Mouse (Mus musculus): ENCODE results near the gene Pnlip.

DNA sequence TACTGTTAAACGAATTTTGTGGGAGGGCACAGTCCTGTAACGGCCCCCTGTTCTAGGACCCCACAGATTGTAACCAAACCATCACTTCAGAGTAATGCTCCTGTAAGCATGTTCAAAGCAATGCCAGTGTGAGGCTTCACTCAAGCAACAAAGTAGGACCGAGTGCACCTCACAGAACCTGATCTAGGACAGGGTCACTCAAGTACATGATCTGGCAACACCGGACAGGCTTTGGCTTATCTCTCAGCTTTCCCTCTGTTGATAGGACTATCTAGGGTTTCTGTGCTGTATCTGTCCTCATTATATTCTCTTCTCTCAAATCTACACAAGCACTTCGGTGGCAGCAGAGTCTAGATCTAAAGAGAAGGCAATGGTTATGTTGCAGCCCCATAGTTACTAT is 74.3 kb downstream of the Pnlip start:
- TF ChIP-seq CTCF (IDR thresholded peaks at IDR 0.05), result no peak
- TF ChIP-seq EP300 (IDR thresholded peaks at IDR 0.05), result no peak
